Mouse (Mus musculus) adrenal gland, postnatal 4 days (tissue): ENCODE data around the gene Cldn34a. TPM values are rescaled to one million over a fixed set of nuclear protein-coding genes. Genes with fewer than 3 reads are reported as not detected.
"Not testable (repeated sequence)": the region's sequence is repeated elsewhere in the genome, so short reads cannot be mapped to it uniquely, and the experiment has no call there.

Experiments used
- DNase-seq, 2 experiments: peaks; one replicate each; pipeline ENCODE4 v3.0.0; 2021 to 2022; ENCODE audit warnings: low spot score in 2 of 2, mixed read lengths in 2 of 2
- long read RNA-seq, 2 experiments: library from polyadenylated mRNA; stranded (forward); transcript quantifications; one replicate each; pipeline ENCODE4 v2.0.0; 2021
- total RNA-seq, 2 experiments: library from RNA; stranded (reverse); gene quantifications; 2 replicates each; pipeline ENCODE4 v1.2.3; 2021

The Cldn34a gene
- total RNA-seq = not detected
- long read RNA-seq, experiment 1 = 0 reads
- long read RNA-seq, experiment 2 = 0 reads

- DNase-seq = no peak
Observed at GRCm38 (mm10) chrX:152563034-152563433, at the start of gene Cldn34a. Gene Cldn34a (plus strand): TSS chrX:152563334.

- DNase-seq = not testable (repeated sequence)
Observed at GRCm38 (mm10) chrX:152518611-152519010, 44.5 kb upstream of the Cldn34a start.

GRCm38 (mm10) chrX:152545736-152546135, 17.4 kb upstream of the Cldn34a start:
- no peak for DNase-seq

GRCm38 (mm10) chrX:152548180-152548579, 15.0 kb upstream of the Cldn34a start:
- no peak for DNase-seq

GRCm38 (mm10) chrX:152557446-152557845, 5.7 kb upstream of the Cldn34a start:
- no peak for DNase-seq

Other genes with a start within 250 kb of the Cldn34a start
- gene Kantr, start 235.8 kb upstream of the Cldn34a start, total RNA-seq = 10 to 100 TPM; 11.7 to 12.7 TPM
- gene Tspyl2, start 220.9 kb upstream of the Cldn34a start, total RNA-seq = 10 to 100 TPM; 53.5 to 55.2 TPM
- gene Gpr173, start 194.6 kb upstream of the Cldn34a start, total RNA-seq = 1 to 10 TPM; 6.2 to 7.1 TPM
- 10 to 100 TPM; 15.1 to 25.1 TPM for gene Shroom2, start 206.1 kb downstream of the Cldn34a start, total RNA-seq
- gene Gpr143, start 218.6 kb downstream of the Cldn34a start, total RNA-seq = under 1 TPM in 1 of 2 experiments, not detected in 1; 0.36 TPM